Mouse (Mus musculus) A20 (cell line): ENCODE results near the gene Sall1.

Source experiments
- DNase-seq: peaks from one replicate; pipeline ENCODE4 v3.0.0-alpha.2; 2011; ENCODE audit warnings: low read depth, low spot score

The Sall1 gene

DNA sequence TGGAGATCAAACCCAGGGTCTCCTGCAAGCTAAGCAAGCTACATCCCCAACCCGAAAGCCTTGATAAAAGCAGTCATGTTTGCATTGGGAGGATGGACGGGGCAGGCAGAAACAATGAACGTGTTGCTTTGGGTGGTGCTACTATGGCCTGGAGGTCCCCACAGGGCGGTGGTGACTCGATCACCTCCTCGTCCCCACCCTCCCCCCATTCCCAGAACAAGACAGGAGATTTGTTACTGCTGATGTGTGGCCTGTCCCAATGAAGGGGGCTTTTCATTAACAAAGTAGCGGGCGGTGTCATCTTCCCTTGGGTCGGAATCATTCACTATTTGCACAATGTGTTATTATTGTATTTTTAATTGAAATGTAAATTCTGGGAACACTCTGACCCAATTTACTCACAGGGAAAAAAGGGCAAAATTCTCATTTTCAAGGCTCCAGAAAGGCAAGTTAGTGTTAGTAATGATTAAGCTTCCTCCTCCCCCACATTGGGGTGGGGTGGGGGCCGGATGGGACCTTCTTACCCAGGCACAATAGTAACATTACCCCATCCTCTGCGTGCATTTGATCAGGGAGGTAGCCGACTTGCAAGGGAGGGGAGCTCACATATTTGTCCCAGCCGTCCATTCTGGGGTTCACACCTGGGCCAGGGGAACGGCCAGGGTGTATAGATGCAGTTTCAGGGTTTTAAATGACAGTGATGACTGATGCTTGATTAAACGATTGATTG, 52.0 kb downstream of the Sall1 start:
- DNase-seq: no peak

DNA sequence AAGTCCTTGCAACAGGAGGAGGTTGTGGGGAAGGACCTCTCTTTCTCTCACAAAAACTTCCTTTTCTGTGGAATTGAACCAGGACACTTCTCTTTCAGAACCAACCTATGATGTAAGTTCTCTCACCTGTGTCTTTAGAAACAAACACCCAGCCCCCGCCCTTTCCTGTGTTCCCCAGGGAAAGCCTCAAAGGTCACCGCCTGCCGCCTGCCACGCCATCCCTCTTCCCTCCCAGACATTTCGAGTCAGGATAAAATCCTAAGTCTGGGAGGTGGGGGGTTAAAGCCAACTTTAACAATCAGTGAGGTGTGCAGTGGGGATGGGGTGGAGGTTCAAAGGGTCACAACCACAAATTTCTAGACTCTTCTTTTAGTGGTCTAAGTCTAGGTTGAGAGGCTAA, 52.8 kb downstream of the Sall1 start:
- DNase-seq: no peak

DNA sequence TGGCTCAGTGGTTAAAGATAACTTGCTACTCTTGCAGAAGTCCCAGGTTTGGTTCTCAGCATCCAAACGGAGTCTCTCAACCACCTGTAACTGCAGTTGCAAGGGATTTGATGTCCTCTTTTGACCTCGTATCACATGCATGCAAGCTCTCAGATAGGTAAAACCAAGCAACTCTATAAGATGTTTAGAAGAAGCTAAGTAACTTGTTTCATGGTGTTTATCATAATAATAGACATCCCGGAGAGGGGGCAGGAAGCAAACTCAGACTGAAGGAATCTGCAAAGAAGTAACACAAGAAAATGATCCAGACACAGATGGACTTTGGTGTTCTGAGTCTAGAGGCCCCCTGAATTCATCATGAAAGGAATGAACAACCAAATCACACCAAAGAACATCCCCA, 55.0 kb downstream of the Sall1 start:
- DNase-seq: no peak

DNA sequence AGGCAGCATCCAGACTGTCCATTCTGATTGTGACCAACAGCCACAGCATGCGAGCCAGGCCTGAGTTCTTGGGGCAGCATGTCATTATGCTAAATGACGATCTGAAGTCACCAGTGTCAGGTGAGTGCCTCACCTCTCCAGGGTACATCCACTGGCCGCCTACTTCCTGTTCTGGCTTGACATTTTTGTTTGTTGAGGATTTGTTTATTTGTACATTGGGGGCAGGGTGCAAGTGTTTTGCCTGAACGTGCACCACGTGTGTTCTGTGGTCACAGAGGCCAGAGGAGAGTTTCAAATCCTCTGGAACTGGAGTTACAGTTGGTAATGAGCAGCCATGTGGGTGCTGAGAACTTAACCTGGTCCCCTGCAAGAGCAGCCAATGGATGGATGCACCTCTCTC, 60.5 kb downstream of the Sall1 start:
- DNase-seq: no peak
